Mouse (Mus musculus) embryo, embryonic 11.5 days (tissue): ENCODE results near the gene Cryba4.

ENCODE experiments used
- DNase-seq: peaks from one replicate; pipeline ENCODE4 v3.0.0-alpha.2; 2012; ENCODE audit warnings: low read depth, low spot score

Gene Cryba4

DNA sequence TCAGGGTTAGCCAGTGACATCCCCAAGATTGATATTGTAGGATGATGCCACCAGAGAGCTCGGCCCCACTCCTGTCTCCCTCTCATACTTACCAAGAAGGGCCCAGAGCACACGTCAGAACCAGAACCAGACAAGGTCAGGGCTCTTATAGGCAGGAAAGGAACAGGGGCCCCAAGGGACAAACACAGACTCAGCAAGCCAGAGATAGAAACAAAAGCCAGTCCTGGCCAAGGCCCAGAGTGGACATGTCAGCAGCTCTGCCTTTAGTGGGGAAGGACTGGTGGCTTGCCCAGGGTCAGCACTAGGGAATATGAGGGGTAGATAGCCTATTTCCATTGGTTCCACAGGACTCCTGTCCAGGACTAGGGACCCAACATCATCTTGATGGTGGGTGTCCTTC lies at the start of gene Cryba4:
Cryba4 (minus strand) TSS at position 119 of the 400 bp plus-strand sequence.
- no peak for DNase-seq

DNA sequence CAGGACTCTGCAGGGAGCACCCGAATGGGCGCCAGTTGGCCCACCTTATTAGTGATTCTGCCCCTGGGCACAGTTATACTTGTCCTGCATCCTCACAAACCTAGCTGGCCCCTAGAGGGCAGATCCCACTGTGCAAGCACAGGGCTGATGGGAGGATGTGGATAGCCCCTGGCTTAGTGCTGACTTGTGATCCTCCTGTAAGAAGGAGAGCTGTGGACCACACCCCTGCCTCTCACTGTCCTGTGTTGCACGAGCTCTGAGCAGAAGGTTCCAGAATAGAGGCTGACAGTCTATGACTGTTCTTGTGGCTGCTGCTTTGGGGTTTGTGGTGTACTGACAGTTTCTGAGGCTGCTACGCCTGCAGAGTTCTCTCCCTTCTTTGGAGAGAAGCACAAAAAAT lies 49.4 kb upstream of the Cryba4 start:
- no peak for DNase-seq

GRCm38 (mm10) chr5:112300721-112301308 lies 48.5 kb upstream of the Cryba4 start:
- no peak for DNase-seq

DNA sequence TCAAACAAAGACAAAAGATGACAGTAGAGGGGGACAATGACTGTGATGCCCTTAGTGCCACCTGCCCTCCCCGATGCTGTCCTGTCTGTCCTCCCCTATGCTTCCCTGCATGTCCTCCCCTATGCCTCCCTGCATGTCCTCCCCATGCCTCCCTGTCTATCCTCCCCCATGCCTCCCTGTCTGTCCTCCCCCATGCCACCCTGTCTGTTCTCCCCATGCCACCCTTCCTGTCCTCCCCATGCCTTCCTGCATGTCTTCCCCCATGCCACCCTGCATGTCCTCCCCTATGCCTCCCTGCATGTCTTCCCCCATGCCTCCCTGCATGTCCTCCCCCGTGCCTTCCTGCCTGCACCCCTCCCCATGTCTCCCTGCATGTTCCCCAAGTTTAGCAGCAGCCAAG lies 47.8 kb upstream of the Cryba4 start:
- DNase-seq, result no peak

DNA sequence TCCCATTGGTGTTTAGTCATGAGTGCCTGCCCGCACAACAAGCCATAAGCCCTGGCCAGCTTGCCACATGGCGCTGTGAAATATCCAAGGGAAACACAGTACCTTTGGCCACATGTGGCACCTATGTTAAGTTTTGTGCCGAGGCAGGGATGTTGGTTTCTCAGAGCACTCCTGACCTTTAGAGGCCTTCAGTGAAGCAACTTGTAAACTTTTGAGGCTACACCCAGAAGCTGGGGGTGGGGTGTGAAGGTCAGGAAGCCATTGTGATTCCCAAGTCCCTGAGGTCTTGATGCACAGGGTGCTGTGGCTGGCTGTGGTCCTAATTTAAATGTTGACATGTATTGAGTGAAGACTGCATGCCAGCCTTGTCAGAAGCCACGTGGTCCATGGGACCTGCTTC lies 47.1 kb upstream of the Cryba4 start:
- no peak for DNase-seq

GRCm38 (mm10) chr5:112298226-112298988 lies 46.1 kb upstream of the Cryba4 start:
- no peak for DNase-seq

GRCm38 (mm10) chr5:112297257-112297656 lies 44.9 kb upstream of the Cryba4 start:
- no peak for DNase-seq

GRCm38 (mm10) chr5:112296404-112297181 lies 44.3 kb upstream of the Cryba4 start:
- no peak for DNase-seq

GRCm38 (mm10) chr5:112295564-112295963 lies 43.2 kb upstream of the Cryba4 start:
- no peak for DNase-seq

DNA sequence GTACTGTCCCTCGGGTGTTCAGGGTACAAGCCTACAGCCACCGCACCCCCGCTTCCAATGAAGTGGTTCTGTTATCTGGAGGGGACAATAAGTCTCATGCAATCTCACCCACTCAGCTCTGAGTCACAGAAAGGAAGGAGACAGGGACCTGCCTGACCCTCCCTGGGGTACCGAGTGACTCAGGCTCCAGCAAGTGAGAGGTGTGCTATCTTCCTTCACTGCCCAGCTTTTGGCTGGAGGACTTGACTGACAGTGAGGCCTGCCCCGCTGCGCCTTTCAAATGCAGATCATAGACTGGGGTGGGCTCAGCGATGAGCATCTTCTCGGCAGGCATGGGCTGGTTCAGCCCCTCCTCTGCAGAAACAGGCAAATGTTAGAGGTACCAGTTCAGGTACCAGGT lies 42.8 kb upstream of the Cryba4 start:
- no peak for DNase-seq

DNA sequence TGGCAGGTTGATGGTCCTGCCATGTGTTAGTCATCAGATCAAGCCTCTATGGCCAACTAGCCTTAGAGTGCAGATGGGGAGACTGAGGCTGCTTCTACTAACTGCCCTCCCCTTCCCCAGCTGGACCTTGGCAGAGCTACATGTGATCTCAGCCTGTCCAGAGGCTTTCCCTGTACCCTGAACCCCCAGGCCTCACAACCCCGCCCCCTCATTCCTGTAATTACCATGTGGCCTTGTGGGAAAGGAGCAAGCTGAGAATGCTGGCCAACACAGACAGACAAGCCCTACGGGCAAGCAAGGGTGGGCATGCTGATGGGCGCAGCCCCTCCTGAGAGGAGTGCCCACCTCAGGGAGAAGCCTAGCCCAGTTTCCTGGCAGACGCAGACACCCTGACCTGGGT lies 42.4 kb upstream of the Cryba4 start:
- no peak for DNase-seq

GRCm38 (mm10) chr5:112293800-112294199 lies 41.5 kb upstream of the Cryba4 start:
- DNase-seq, result no peak

- no peak for DNase-seq
Observed at GRCm38 (mm10) chr5:112292343-112292980, 40.1 kb upstream of the Cryba4 start.

DNA sequence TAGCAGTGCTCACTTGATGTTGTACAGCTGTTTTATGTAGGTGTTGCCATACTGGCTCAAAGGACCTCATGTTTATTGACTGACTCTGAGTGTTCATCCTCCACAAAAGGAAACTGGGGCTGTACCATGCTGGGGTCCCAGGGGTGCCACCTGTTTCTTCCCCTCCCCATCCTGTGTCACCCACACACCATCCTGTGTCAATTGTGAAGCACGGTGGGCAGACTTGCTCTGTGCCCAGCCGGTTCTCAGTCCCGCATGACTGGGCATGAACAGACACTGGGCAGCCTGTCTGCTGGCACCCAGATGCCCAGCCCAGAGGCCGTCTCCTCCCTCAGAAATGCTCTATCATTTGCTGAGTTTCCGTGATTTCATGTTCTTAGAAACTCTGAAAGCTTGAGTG lies 39.5 kb upstream of the Cryba4 start:
- no peak for DNase-seq

GRCm38 (mm10) chr5:112290536-112290880 lies 38.2 kb upstream of the Cryba4 start:
- DNase-seq, result no peak

DNA sequence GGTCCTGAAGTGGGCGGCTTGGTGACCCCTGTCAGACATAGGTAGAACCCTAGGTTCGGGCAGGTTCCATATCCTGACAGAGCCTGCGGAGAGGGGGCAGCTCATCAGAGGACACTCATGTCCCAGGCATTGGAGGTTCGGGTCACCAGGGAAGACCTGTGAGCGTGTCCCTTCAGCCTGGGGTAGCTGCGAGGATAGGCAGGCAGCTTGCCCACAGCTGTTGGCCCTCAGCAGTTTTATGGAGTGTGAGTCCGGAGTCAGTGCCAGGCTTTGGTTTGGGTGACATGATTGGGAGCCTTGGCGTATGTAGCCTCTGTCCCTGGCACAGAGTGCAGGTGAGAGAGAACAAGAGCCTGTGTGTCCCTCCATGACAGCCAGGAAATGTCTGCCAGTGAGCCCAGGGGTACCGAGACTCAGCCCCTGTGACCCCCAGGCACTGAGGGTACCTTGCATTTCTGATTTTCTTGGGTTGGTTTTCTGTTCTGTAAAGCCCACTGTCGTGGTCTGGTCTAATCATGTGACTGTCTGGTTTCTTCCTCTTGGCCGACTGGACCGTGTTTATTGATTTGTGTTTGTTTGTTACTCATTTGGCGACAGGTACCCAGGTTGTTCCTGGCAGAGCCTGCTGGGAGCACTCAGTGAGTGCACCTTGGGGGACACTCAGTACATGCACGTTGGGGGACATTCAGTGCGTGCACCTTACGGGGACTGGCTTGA lies 37.7 kb upstream of the Cryba4 start:
- no peak for DNase-seq

DNA sequence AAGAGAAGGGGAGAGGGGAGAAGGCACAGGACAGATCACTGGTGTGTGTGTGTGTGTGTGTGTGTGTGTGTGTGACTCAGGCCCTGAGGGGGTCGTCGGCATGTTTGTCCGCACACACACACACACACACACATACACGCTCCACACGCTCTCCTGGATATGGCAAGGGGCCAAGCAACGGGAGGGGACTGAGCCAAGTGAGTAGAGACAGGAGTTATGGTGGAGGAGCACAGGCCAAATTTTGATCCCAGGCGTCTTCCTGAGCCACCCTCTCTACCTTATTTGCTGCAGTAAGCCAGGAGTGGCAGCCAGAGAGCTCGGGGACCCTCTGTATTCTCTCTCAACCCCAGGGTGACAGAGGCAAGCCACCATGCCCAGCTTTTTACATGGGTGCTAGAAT lies 36.9 kb upstream of the Cryba4 start:
- no peak for DNase-seq

- no peak for DNase-seq
Observed at GRCm38 (mm10) chr5:112288193-112289141, 36.1 kb upstream of the Cryba4 start.

- DNase-seq, result no peak
Observed at GRCm38 (mm10) chr5:112287652-112288051, 35.3 kb upstream of the Cryba4 start.

DNA sequence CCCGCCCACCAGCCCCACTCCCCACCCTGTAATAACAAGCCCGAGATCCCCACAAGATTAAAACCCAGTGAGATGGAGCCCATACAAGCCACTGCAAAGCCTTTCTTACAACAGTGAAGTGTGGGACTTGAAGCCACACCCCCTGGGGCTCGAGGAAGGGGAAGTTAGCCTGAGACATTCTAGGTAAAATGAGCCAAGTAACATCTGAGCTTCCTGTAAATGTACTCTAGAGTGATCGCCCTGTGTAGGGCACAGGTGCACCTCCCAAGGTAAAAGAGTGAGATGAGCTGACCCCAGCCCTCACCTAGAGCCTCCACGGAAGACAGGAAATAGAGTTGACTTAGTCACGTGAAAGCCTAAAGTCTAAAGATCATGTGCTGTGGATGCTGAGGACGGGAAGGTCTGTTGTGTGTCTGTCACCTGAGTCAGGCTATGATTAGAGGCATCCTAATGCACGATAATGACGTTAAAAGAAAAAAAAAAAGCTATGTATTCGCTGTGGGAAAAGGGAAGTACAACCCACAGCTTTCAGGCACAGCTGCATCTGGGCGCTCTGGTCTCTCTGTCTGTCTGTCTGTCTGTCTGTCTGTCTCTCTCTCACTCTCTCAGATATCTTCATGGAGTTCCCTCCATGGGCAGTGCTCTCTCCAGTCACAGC lies 34.8 kb upstream of the Cryba4 start:
- DNase-seq, result no peak
